Mouse (Mus musculus) granulocyte monocyte progenitor cell, adult 5-6 weeks (primary cell): ENCODE results near the gene Lrrc28. TPM values are rescaled to one million over a fixed set of nuclear protein-coding genes. Genes with fewer than 3 reads are reported as not detected.
A peak's percentile ranks its signal among the peaks of the same experiment; 100 is the strongest.

ENCODE experiments used
- ATAC-seq: replicated peaks from 2 replicates; pipeline ENCODE4 v1.8.0; 2016; ENCODE audit warnings: mild to moderate bottlenecking, moderate TSS enrichment, inconsistent platforms; ENCODE audit not compliant: poor library complexity, severe bottlenecking
- total RNA-seq, 2 experiments: library from RNA; stranded (forward) in 1 of 2; stranded (reverse) in 1 of 2; fragments of 200-712, 200-1000 nt in 1 of 2; fragments of >200 nt in 1 of 2; fragmentation: Nextera tagmentation in 1 of 2; gene quantifications; 2 replicates each; pipeline ENCODE4 v1.2.3; 2014 to 2017

The Lrrc28 gene
- total RNA-seq, 2 experiments from 2014 or later: 16.6 to 17.9 TPM

- peak; percentile 29 for ATAC-seq
These were observed 144.8 kb downstream of the Lrrc28 start for GRCm38 (mm10) chr7:67500076-67500828.

- no peak for ATAC-seq
These were observed 145.6 kb downstream of the Lrrc28 start for GRCm38 (mm10) chr7:67499516-67499915.

GRCm38 (mm10) chr7:67493795-67494687, 151.0 kb downstream of the Lrrc28 start:
- peak; percentile 60 for ATAC-seq

- no peak for ATAC-seq
These were observed 157.1 kb downstream of the Lrrc28 start for GRCm38 (mm10) chr7:67487889-67488411.

GRCm38 (mm10) chr7:67486925-67487760, 157.9 kb downstream of the Lrrc28 start:
- ATAC-seq: no peak

GRCm38 (mm10) chr7:67486417-67486816, 158.7 kb downstream of the Lrrc28 start:
- ATAC-seq: no peak

- no peak for ATAC-seq
These were observed 161.4 kb downstream of the Lrrc28 start for GRCm38 (mm10) chr7:67483698-67484097.

- ATAC-seq: 0 out of 2 replicates have a peak, but pooled peaks have one; percentile 1
These were observed 165.3 kb downstream of the Lrrc28 start for GRCm38 (mm10) chr7:67479576-67480413.

- ATAC-seq: peak; percentile 87
These were observed 165.9 kb downstream of the Lrrc28 start for GRCm38 (mm10) chr7:67479168-67479567.

- no peak for ATAC-seq
These were observed 167.1 kb downstream of the Lrrc28 start for GRCm38 (mm10) chr7:67477996-67478395.

- no peak for ATAC-seq
These were observed 173.8 kb downstream of the Lrrc28 start for GRCm38 (mm10) chr7:67471295-67471694.

- ATAC-seq: no peak
These were observed 176.2 kb downstream of the Lrrc28 start for GRCm38 (mm10) chr7:67468802-67469408.

- no peak for ATAC-seq
These were observed 176.9 kb downstream of the Lrrc28 start for GRCm38 (mm10) chr7:67468180-67468579.

- no peak for ATAC-seq
These were observed 178.7 kb downstream of the Lrrc28 start for GRCm38 (mm10) chr7:67466322-67466721.

GRCm38 (mm10) chr7:67464633-67465032, 180.4 kb downstream of the Lrrc28 start:
- peak; percentile 55 for ATAC-seq

GRCm38 (mm10) chr7:67463565-67463964, 181.5 kb downstream of the Lrrc28 start:
- ATAC-seq: peak; percentile 52
